Mouse (Mus musculus) lung, embryonic 14.5 days (tissue): ENCODE data around the gene Slc25a5. TPM values are rescaled to one million over a fixed set of nuclear protein-coding genes. Genes with fewer than 3 reads are reported as not detected.

ENCODE experiments used
- ATAC-seq: fragments of 200-750 bp; cut with Nextera tagmentation; 2 replicates; pipeline ENCODE4 v1.8.0; 2017; ENCODE audit warnings: mild to moderate bottlenecking, moderate TSS enrichment, moderate library complexity; ENCODE audit not compliant: insufficient read depth
- DNase-seq: peaks from one replicate; pipeline ENCODE4 v3.0.0-alpha.2; 2015
- H3K27ac ChIP-seq: fragments of 300-500 bp; sonication (generic); 2 replicates; pipeline ENCODE4 v1.5.1; 2014; ENCODE audit warnings: low read depth, mild to moderate bottlenecking, moderate library complexity
- H3K27me3 ChIP-seq: fragments of 300-500 bp; sonication (generic); 2 replicates; pipeline ENCODE4 v1.6.1; 2014; ENCODE audit warnings: low read length, control low read depth; ENCODE audit not compliant: insufficient read depth
- H3K36me3 ChIP-seq: fragments of 300-500 bp; sonication (generic); 2 replicates; pipeline ENCODE4 v1.6.1; 2014; ENCODE audit warnings: control low read depth; ENCODE audit not compliant: insufficient read depth
- H3K4me1 ChIP-seq: fragments of 300-500 bp; sonication (generic); 2 replicates; pipeline ENCODE4 v1.6.1; 2014; ENCODE audit warnings: antibody characterized with exemption, control low read depth; ENCODE audit not compliant: insufficient read depth
- H3K4me2 ChIP-seq: fragments of 300-500 bp; sonication (generic); 2 replicates; pipeline ENCODE4 v1.6.1; 2014; ENCODE audit warnings: mild to moderate bottlenecking
- H3K4me3 ChIP-seq: fragments of 300-500 bp; sonication (generic); 2 replicates; pipeline ENCODE4 v1.5.1; 2014; ENCODE audit warnings: low read depth, low read length
- H3K9ac ChIP-seq: fragments of 300-500 bp; sonication (generic); 2 replicates; pipeline ENCODE4 v1.6.1; 2014
- H3K9me3 ChIP-seq: fragments of 300-500 bp; sonication (generic); 2 replicates; pipeline ENCODE4 v1.6.1; 2016; ENCODE audit warnings: low read depth, low read length, control low read depth
- CTCF ChIP-seq: IDR thresholded peaks from 2 replicates; pipeline ENCODE4 v1.5.1; 2016; ENCODE audit warnings: antibody characterized with exemption, low read depth
- WGBS: fragments of 180-500 bp; shearing (Covaris S2); extraction: QIAGEN DNeasy Blood & Tissue Kit; methylation state at CpG from one replicate; pipeline ENCODE4 v1.1.7; 2014; 5-methylcytosine and 5-hydroxymethylcytosine counted together
- polyA plus RNA-seq: library from polyadenylated mRNA; unstranded; fragments of >200 nt; fragmentation: Nextera tagmentation; extraction: Ambion mirVana; gene quantifications from 2 replicates; pipeline ENCODE4 v1.2.1, GENCODE M21; 2014

The Slc25a5 gene
- polyA plus RNA-seq, 1 experiment from 2014 or later: 690 TPM

DNA sequence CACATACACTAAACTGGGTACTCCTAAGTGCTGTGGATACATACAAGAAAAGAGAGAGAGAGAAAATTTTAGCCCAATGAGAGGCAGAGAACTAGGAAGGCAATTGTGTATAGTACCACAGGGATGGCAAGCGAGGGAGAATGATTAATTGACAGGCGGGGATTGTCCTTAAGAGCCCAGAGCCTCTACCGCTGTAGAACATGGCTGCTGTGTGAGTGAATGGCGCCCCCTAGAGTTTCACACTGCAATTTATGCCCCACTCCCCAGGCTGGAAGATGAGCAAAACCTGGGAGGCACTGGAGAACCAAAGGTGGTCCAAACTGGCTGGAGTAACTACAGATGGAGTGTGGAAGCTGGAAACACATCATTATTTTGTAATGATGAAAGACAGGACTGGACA, 24.8 kb downstream of the Slc25a5 start:
- H3K4me3 ChIP-seq: no peak overlapping the region
- peak; percentile 74 for TF ChIP-seq CTCF
- H3K27me3 ChIP-seq: no peaks in the 10 kb centered on the region
- no peak overlapping the region for H3K27ac ChIP-seq
- ATAC-seq (peak; percentile 38; the same call in 1 of the 2 replicates), DNase-seq (peak; percentile 64)
- H3K4me1 ChIP-seq: no peaks in the 10 kb centered on the region
- no peaks in the 10 kb centered on the region for H3K9me3 ChIP-seq
- H3K4me2 ChIP-seq: no peak overlapping the region
- WGBS: 22% methylated on average over 4 of the region's 4 CpGs
- H3K36me3 ChIP-seq: no peaks in the 10 kb centered on the region
- H3K9ac ChIP-seq: no peak overlapping the region

DNA sequence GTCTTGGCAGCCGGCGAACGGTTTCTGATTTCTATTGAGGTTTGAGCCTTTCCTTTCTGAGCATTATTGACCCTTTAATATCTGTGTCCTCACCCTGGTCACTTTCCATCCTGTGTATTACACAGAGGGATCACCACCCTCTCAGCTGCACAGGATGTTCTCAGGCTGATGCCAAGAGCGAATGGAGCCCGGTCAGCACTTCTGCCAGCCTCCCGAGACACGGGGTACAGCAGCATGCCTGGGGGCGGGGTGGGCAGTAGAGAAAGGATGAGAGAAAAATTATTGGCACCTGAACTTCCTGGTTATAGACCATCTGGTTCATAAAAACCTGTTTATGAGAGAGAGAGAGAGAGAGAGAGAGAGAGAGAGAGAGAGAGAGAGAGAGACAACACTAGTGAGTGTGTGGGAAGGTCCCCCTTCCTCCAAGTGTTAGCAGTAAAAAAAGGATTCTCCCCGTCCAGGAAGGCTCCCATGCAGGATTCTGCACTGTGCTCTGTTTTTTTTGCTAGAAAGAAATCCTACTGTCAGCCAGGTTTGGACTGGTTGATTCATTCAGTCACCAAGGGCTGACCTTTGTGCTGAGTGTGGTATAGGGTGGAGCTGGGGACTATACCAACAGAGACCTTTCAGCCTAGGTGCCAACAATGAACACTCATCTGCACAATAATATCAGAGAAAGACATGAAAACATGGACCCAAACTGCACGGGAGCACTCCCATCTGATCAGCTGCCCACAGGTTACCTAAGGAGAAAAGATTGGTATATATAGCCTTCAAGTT, 28.7 kb downstream of the Slc25a5 start:
- no peaks in the 10 kb centered on the region for H3K27me3 ChIP-seq
- no peak overlapping the region for H3K27ac ChIP-seq
- no peak overlapping the region for H3K4me2 ChIP-seq
- H3K9ac ChIP-seq: no peak overlapping the region
- DNase-seq (no peak), ATAC-seq (no peak)
- H3K9me3 ChIP-seq: no peaks in the 10 kb centered on the region
- no peaks in the 10 kb centered on the region for H3K36me3 ChIP-seq
- 81% methylated on average over 10 of the region's 10 CpGs for WGBS
- no peak overlapping the region for H3K4me3 ChIP-seq
- no peaks in the 10 kb centered on the region for H3K4me1 ChIP-seq
- TF ChIP-seq CTCF: no peak

- H3K27ac ChIP-seq: no peak overlapping the region
- no peak overlapping the region for H3K4me2 ChIP-seq
- no peaks in the 10 kb centered on the region for H3K27me3 ChIP-seq
- 50% methylated on average over 2 of the region's 2 CpGs for WGBS
- H3K4me3 ChIP-seq: no peak overlapping the region
- no peak for DNase-seq
- no peak for TF ChIP-seq CTCF
- ATAC-seq: no peak
- no peaks in the 10 kb centered on the region for H3K9me3 ChIP-seq
- no peaks in the 10 kb centered on the region for H3K4me1 ChIP-seq
- no peaks in the 10 kb centered on the region for H3K36me3 ChIP-seq
- no peak overlapping the region for H3K9ac ChIP-seq
Observed at GRCm38 (mm10) chrX:36825032-36825431, 29.6 kb downstream of the Slc25a5 start.

DNA sequence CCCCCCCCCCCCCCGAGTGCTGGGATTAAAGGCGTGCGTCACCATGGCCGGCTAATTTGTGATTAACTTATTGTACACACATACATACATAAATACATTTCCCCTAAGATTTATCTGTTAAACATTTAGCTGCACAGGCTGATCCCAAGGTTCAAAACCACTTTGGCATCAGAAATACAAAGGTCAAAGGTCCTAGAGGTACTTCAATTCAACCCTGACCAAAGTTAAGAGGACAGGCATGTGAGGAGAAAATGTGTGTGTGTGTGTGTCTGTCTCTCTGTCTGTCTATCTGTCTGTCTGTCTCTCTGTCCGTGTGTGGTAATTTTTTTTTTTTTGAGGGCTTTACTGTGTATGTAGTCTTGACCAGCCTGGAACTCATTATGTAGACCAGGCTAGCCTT, 31.4 kb downstream of the Slc25a5 start:
- H3K27ac ChIP-seq: no peak overlapping the region

DNA sequence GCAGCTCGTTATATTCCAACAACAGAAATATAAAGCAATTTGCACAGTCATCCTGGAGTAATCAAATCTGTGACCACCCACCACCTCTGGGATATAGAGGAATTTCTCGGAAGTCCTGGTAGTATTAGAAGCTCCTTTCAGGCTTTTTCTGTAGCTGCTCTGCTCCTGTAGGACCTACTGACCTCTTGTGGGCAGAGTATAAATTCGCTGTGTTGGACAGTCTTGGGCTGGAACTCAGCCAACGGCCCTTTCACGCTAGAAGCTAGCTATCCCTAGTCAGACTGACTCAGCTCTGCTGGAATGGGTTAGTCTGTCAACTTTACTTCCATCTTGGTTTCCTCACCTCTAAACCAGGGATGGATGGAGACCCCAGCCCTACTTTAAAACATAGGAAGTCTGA, 34.8 kb downstream of the Slc25a5 start:
- no peak overlapping the region for H3K4me3 ChIP-seq
- H3K9ac ChIP-seq: no peak overlapping the region
- DNase-seq (peak; percentile 81), ATAC-seq (no peak)
- H3K4me1 ChIP-seq: no peaks in the 10 kb centered on the region
- H3K27me3 ChIP-seq: no peaks in the 10 kb centered on the region
- WGBS: 28% methylated on average over 5 of the region's 5 CpGs
- H3K4me2 ChIP-seq: no peak overlapping the region
- no peaks in the 10 kb centered on the region for H3K9me3 ChIP-seq
- H3K27ac ChIP-seq: no peak overlapping the region
- TF ChIP-seq CTCF: peak; percentile 52
- no peaks in the 10 kb centered on the region for H3K36me3 ChIP-seq

More for the DNA sequence above, 31.4 kb downstream of the Slc25a5 start:
- H3K9ac ChIP-seq: no peak overlapping the region
- no peak overlapping the region for H3K4me2 ChIP-seq
- no peak overlapping the region for H3K4me3 ChIP-seq
- H3K36me3 ChIP-seq: no peaks in the 10 kb centered on the region
- H3K9me3 ChIP-seq: no peaks in the 10 kb centered on the region
- no peak for TF ChIP-seq CTCF
- no peaks in the 10 kb centered on the region for H3K27me3 ChIP-seq
- H3K4me1 ChIP-seq: no peaks in the 10 kb centered on the region
- DNase-seq: no peak
- no peak for ATAC-seq
- 82% methylated on average over 5 of the region's 5 CpGs for WGBS

GRCm38 (mm10) chrX:36831632-36832031, 36.2 kb downstream of the Slc25a5 start:
- WGBS: 45% methylated on average over 4 of the region's 4 CpGs
- ATAC-seq (peak; percentile 83), DNase-seq (peak; percentile 60)
- TF ChIP-seq CTCF: no peak
- Histone ChIP-seq H3K9ac (no peak overlapping the region), H3K4me3 (no peak overlapping the region), H3K4me2 (no peak overlapping the region), H3K36me3 (no peaks in the 10 kb centered on the region), H3K9me3 (no peaks in the 10 kb centered on the region), H3K27ac (no peak overlapping the region), H3K27me3 (no peaks in the 10 kb centered on the region), H3K4me1 (no peaks in the 10 kb centered on the region)

GRCm38 (mm10) chrX:36833397-36834084, 38.1 kb downstream of the Slc25a5 start:
- DNase-seq: peak; percentile 83
- H3K27ac ChIP-seq: no peak overlapping the region
- H3K4me3 ChIP-seq: 0 out of 2 replicates have a peak overlapping the region, but pooled peaks have one; percentile 6
- 26% methylated on average over 19 of the region's 19 CpGs for whole genome bisulfite sequencing
- peak; percentile 72 for TF ChIP-seq CTCF
- peak overlapping the region; percentile 47; the same call in 1 of the 2 replicates for H3K4me2 ChIP-seq
- no peaks in the 10 kb centered on the region for H3K36me3 ChIP-seq
- ATAC-seq: no peak
- H3K9ac ChIP-seq: peak overlapping the region; percentile 26; the same call in 1 of the 2 replicates
- no peaks in the 10 kb centered on the region for H3K4me1 ChIP-seq
- H3K27me3 ChIP-seq: no peaks in the 10 kb centered on the region
- no peaks in the 10 kb centered on the region for H3K9me3 ChIP-seq
